Mouse (Mus musculus) C2C12 (cell line): ENCODE measurements at regions not wholly inside any gene's neighbourhood (a gene's known extent, or its start where the extent isn't known, plus 50 kb on each side); places are given as distances from the start of the nearest gene placed in this dataset.

Source experiments
- H3K27me3 ChIP-seq: one replicate; pipeline ENCODE4 v1.6.1; 2011; ENCODE audit not compliant: control insufficient read depth, insufficient read depth, insufficient read length
- H3K36me3 ChIP-seq: one replicate; pipeline ENCODE4 v1.6.1; 2011; ENCODE audit not compliant: control insufficient read depth, insufficient read depth
- H3K4me3 ChIP-seq: one replicate; pipeline ENCODE4 v1.5.1; 2011; ENCODE audit warnings: mild to moderate bottlenecking, control low read depth; ENCODE audit not compliant: poor library complexity, insufficient read depth, severe bottlenecking
- H3K79me2 ChIP-seq: one replicate; pipeline ENCODE4 v1.6.1; 2011; ENCODE audit not compliant: control insufficient read depth, insufficient read depth
- H3K79me3 ChIP-seq: one replicate; pipeline ENCODE4 v1.6.1; 2011; ENCODE audit warnings: low read depth, control low read depth
- H3ac ChIP-seq: one replicate; pipeline ENCODE3; 2011; ENCODE audit warnings: low read depth; ENCODE audit not compliant: control insufficient read depth, insufficient read length
- CEBPB ChIP-seq: IDR thresholded peaks from one replicate; pipeline ENCODE4 v1.6.1; 2011; ENCODE audit warnings: low read depth, mild to moderate bottlenecking, control low read depth, moderate library complexity
- CTCF ChIP-seq: IDR thresholded peaks from one replicate; pipeline ENCODE4 v1.5.1; 2011; ENCODE audit not compliant: control insufficient read depth, insufficient read depth, insufficient read length
- FOSL1 ChIP-seq: IDR thresholded peaks from one replicate; pipeline ENCODE4 v1.8.0; 2011; ENCODE audit warnings: mild to moderate bottlenecking, low read length; ENCODE audit not compliant: poor library complexity, insufficient read depth, severe bottlenecking
- MAX ChIP-seq: IDR thresholded peaks from one replicate; pipeline ENCODE4 v1.6.1; 2011; ENCODE audit warnings: mild to moderate bottlenecking, control low read depth
- MYOD1 ChIP-seq: IDR thresholded peaks from one replicate; pipeline ENCODE4 v1.6.1; 2011; ENCODE audit warnings: low read depth; ENCODE audit not compliant: control insufficient read depth, insufficient read length
- MYOG ChIP-seq: IDR thresholded peaks from one replicate; pipeline ENCODE4 v1.6.1; 2011; ENCODE audit not compliant: control insufficient read depth, insufficient read length; ENCODE audit errors: extremely low read depth
- USF1 ChIP-seq: IDR thresholded peaks from one replicate; pipeline ENCODE4 v1.6.1; 2011; ENCODE audit warnings: low read depth, mild to moderate bottlenecking, control low read depth, moderate library complexity

DNA sequence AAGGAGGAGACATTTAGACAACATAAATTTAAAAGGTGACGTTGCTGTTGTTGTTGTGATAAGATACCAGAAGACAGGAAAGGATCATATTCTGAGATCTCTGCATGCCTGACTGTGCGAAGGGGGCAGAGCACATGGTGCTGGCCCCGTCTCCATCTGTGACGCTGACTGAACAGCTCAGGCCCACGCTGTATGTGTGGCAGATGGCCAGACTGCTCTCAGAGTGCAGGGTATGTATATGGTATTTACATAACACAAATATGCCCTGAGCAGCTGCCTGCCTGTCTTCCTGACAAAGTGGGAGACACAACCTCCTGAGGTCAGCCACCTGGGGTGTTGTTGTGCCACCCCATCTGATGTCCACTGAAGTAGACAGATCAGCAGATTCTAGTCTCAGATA is 620.5 kb downstream of the Pard3 start:
- H3K79me3 ChIP-seq = no peaks in the 10 kb centered on the region
- no peaks in the 10 kb centered on the region for H3K79me2 ChIP-seq
- H3ac ChIP-seq = no peak overlapping the region
- TF ChIP-seq MAX (no peak), CTCF (no peak), MYOG (no peak), MYOD1 (no peak), USF1 (no peak), CEBPB (no peak), FOSL1 (no peak)
- no peaks in the 10 kb centered on the region for H3K27me3 ChIP-seq
- H3K4me3 ChIP-seq = no peak overlapping the region
- no peaks in the 10 kb centered on the region for H3K36me3 ChIP-seq

DNA sequence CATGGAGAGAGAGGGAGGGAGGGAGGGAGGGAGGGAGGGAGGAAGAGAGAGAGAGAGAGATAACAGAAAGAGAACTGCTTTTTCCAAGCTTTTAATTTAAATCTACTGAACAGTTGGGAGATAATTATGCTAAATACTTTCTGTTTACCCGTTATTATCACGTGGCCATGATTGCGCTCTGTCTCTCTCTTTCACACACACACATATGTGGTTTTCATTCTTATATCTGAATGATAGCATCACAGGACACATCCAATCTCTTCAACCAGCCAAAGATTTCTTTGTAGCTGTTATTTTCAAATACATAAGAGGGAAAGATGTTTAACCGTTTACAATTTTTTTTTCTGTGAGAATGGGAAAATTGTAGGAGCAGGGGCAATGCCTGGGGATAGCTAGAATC is 627.1 kb downstream of the Pard3 start:
- Histone ChIP-seq H3K79me2 (no peaks in the 10 kb centered on the region), H3ac (no peak overlapping the region), H3K27me3 (no peaks in the 10 kb centered on the region), H3K4me3 (no peak overlapping the region), H3K79me3 (no peaks in the 10 kb centered on the region), H3K36me3 (no peaks in the 10 kb centered on the region)
- TF ChIP-seq MAX = no peak
- no peak for TF ChIP-seq CEBPB
- no peak for TF ChIP-seq MYOD1
- no peak for TF ChIP-seq CTCF
- TF ChIP-seq FOSL1 = no peak

DNA sequence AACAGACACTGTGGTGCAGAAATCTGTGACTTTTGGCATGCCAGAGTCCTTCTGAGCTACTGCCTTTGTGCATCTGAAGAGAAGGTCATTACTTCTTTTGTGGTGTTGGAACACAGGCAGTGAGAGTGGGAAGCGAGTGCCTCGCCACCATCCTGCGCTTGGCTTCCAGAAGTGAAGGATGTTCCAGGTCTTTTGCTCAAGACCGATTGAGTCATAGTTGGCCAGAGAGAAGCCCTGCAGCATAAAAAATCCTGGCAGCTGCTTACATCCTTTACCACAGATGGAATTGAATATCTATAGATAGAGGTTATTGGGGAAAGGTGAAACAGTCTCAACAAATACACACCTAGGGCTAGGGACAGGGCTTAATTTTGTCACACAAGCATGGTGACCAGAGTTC is 634.7 kb downstream of the Pard3 start:
- no peaks in the 10 kb centered on the region for H3K79me2 ChIP-seq
- no peak overlapping the region for H3ac ChIP-seq
- H3K79me3 ChIP-seq = no peaks in the 10 kb centered on the region
- TF ChIP-seq FOSL1 = no peak
- no peak for TF ChIP-seq USF1
- no peak for TF ChIP-seq CTCF
- no peak for TF ChIP-seq MAX
- TF ChIP-seq MYOG = no peak
- TF ChIP-seq MYOD1 = no peak
- TF ChIP-seq CEBPB = no peak
- H3K36me3 ChIP-seq = no peaks in the 10 kb centered on the region
- H3K27me3 ChIP-seq = no peaks in the 10 kb centered on the region
- no peak overlapping the region for H3K4me3 ChIP-seq

DNA sequence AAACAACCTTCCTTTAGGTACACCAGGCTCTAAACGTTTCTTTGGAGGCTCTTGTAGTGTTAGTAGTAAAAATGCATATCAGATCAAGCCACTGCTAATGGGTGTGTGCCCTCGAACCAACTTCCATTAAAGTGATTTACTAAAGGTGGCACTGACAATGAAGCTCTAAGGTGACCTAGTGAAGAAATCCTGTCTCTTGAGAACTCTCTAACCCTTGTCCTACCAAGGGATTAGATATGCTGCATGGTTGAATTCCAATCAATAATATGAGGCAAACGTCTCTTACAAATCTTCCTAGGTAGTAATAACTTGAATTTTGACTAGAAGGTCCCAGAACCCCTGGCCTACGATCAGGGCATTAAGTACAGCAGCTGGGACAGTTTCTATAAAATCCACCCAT is 640.7 kb downstream of the Pard3 start:
- TF ChIP-seq MYOG = no peak
- no peak for TF ChIP-seq FOSL1
- TF ChIP-seq USF1 = no peak
- TF ChIP-seq CEBPB = no peak
- no peak for TF ChIP-seq MYOD1
- TF ChIP-seq MAX = no peak
- Histone ChIP-seq H3ac (no peak overlapping the region), H3K79me3 (no peaks in the 10 kb centered on the region), H3K79me2 (no peaks in the 10 kb centered on the region), H3K4me3 (no peak overlapping the region), H3K36me3 (no peaks in the 10 kb centered on the region), H3K27me3 (no peaks in the 10 kb centered on the region)

DNA sequence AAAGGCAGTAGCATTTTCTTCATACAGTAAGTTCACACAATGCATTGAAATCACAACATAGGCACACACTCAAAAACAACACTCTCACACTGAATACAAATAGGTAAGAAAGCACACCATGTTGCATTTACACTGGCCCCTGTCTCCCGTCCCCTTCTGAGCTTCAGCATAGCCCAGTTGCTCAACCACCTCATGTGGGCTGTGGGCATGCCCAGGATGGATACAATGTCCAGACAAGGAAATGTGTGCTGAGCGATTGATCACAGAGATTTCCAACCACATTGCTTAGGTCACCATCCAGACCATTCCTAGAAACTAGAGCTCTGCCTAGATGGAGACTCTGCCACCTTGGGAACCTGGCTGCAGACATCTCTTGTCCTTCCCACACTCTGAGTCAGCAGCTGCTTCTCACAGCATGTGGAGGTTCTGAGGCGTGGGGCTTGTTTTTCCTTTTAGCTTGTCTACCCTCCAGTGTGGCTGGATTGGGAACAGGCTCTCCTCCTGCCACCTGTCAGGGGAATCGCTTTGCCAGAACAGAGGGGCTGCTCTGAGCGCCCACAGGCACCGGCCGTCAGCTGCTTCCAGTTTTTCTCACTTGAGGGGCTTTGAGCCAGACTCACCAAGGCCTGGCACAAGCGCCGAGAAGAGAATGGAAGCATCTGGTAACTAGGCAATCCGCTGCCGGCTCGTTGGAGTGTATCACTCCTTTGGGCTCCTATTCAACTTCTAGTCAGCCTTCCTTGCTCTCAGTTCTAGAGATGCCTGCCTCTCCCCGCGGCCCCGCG is 642.5 kb downstream of the Pard3 start:
- H3K4me3 ChIP-seq = no peak overlapping the region
- no peak overlapping the region for H3ac ChIP-seq
- no peaks in the 10 kb centered on the region for H3K79me3 ChIP-seq
- no peaks in the 10 kb centered on the region for H3K27me3 ChIP-seq
- no peaks in the 10 kb centered on the region for H3K79me2 ChIP-seq
- no peaks in the 10 kb centered on the region for H3K36me3 ChIP-seq
- TF ChIP-seq USF1 (no peak), CEBPB (no peak), MAX (no peak), FOSL1 (no peak), CTCF (no peak), MYOD1 (no peak), MYOG (no peak)

DNA sequence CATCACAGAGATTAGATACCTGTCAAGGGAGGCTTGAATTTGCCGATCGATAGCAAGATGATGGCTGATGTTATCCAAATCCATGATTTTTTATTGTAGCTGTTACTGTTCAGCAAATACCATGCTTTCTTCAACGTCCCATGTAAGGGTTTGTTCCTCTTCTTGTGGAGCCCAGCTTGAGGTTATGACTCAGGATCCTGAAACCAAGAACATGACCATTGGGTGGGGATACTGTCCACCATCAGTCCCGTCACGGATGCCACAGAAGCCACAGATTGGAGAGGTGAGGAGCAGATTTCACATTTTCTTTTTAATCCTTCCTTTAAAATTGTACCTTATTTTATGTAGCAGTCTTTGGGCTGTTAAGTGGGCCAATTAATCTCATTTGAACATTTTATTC is 645.7 kb downstream of the Pard3 start:
- H3K27me3 ChIP-seq = no peaks in the 10 kb centered on the region
- H3ac ChIP-seq = no peak overlapping the region
- no peaks in the 10 kb centered on the region for H3K79me2 ChIP-seq
- H3K4me3 ChIP-seq = no peak overlapping the region
- TF ChIP-seq CTCF = no peak
- TF ChIP-seq MYOG = no peak
- TF ChIP-seq FOSL1 = no peak
- TF ChIP-seq USF1 = no peak
- TF ChIP-seq CEBPB = no peak
- no peak for TF ChIP-seq MAX
- TF ChIP-seq MYOD1 = no peak
- no peaks in the 10 kb centered on the region for H3K79me3 ChIP-seq
- no peaks in the 10 kb centered on the region for H3K36me3 ChIP-seq
